Mouse (Mus musculus): ENCODE data around the gene Gm4871. TPM values are rescaled to one million over a fixed set of nuclear protein-coding genes. Genes with fewer than 3 reads are reported as not detected.

Gene Gm4871
- polyA plus RNA-seq, 1 experiment, result not detected

GRCm38 (mm10) chr5:145014278-145014677 is 18.3 kb downstream of the Gm4871 start:
- TF ChIP-seq POLR2A (IDR thresholded peaks at IDR 0.05; ENCODE audit: low read depth, low read length) (no peak), CTCF (IDR thresholded peaks at IDR 0.05; ENCODE audit: extremely low read depth, insufficient read depth, insufficient read length, insufficient replicate concordance) (no peak)
- no peaks in the 10 kb centered on the region for H3K27me3 ChIP-seq (ENCODE audit: control insufficient read depth, insufficient read depth, low read length)
- DNase-seq (ENCODE audit: low read depth in 1 of 2, low spot score in 2 of 2), result no peak
- 93% methylated on average over 1 of the region's 1 CpGs for WGBS
- H3K27ac ChIP-seq (ENCODE audit: insufficient read depth, low read length), result no peak overlapping the region
- H3K4me1 ChIP-seq (ENCODE audit: control insufficient read depth, insufficient read depth, insufficient read length), result no peaks in the 10 kb centered on the region
- no peaks in the 10 kb centered on the region for H3K36me3 ChIP-seq (ENCODE audit: control insufficient read depth, insufficient read depth, low read length)
- no peak overlapping the region for H3K4me3 ChIP-seq (ENCODE audit: extremely low read depth, insufficient read depth, insufficient read length)

- DNase-seq (ENCODE audit: low read depth in 1 of 2, low spot score in 2 of 2), result no peak
- H3K36me3 ChIP-seq (ENCODE audit: control insufficient read depth, insufficient read depth, low read length), result no peaks in the 10 kb centered on the region
- TF ChIP-seq POLR2A (IDR thresholded peaks at IDR 0.05; ENCODE audit: low read depth, low read length) (no peak), CTCF (IDR thresholded peaks at IDR 0.05; ENCODE audit: extremely low read depth, insufficient read depth, insufficient read length, insufficient replicate concordance) (no peak)
- H3K27ac ChIP-seq (ENCODE audit: insufficient read depth, low read length), result no peak overlapping the region
- no peaks in the 10 kb centered on the region for H3K4me1 ChIP-seq (ENCODE audit: control insufficient read depth, insufficient read depth, insufficient read length)
- no peaks in the 10 kb centered on the region for H3K27me3 ChIP-seq (ENCODE audit: control insufficient read depth, insufficient read depth, low read length)
- WGBS, result 90% methylated on average over 15 of the region's 15 CpGs
- no peak overlapping the region for H3K4me3 ChIP-seq (ENCODE audit: extremely low read depth, insufficient read depth, insufficient read length)
These were observed 23.5 kb downstream of the Gm4871 start for GRCm38 (mm10) chr5:145008878-145009659.

- no peak for TF ChIP-seq POLR2A (IDR thresholded peaks at IDR 0.05; ENCODE audit: low read depth, low read length)
- TF ChIP-seq CTCF (IDR thresholded peaks at IDR 0.05; ENCODE audit: extremely low read depth, insufficient read depth, insufficient read length, insufficient replicate concordance), result no peak
- no peak overlapping the region for H3K4me3 ChIP-seq (ENCODE audit: extremely low read depth, insufficient read depth, insufficient read length)
- no peaks in the 10 kb centered on the region for H3K36me3 ChIP-seq (ENCODE audit: control insufficient read depth, insufficient read depth, low read length)
- no peaks in the 10 kb centered on the region for H3K4me1 ChIP-seq (ENCODE audit: control insufficient read depth, insufficient read depth, insufficient read length)
- no peak for DNase-seq (ENCODE audit: low read depth in 1 of 2, low spot score in 2 of 2)
- H3K27me3 ChIP-seq (ENCODE audit: control insufficient read depth, insufficient read depth, low read length), result no peaks in the 10 kb centered on the region
- no peak overlapping the region for H3K27ac ChIP-seq (ENCODE audit: insufficient read depth, low read length)
- 68% methylated on average over 6 of the region's 6 CpGs for WGBS
These were observed 27.0 kb downstream of the Gm4871 start for GRCm38 (mm10) chr5:145005596-145005995.

- no peak for DNase-seq (ENCODE audit: low read depth in 1 of 2, low spot score in 2 of 2)
- 77% methylated on average over 9 of the region's 9 CpGs for WGBS
- no peak overlapping the region for H3K4me3 ChIP-seq (ENCODE audit: extremely low read depth, insufficient read depth, insufficient read length)
- no peaks in the 10 kb centered on the region for H3K27me3 ChIP-seq (ENCODE audit: control insufficient read depth, insufficient read depth, low read length)
- no peaks in the 10 kb centered on the region for H3K4me1 ChIP-seq (ENCODE audit: control insufficient read depth, insufficient read depth, insufficient read length)
- TF ChIP-seq CTCF (IDR thresholded peaks at IDR 0.05; ENCODE audit: extremely low read depth, insufficient read depth, insufficient read length, insufficient replicate concordance) (no peak), POLR2A (IDR thresholded peaks at IDR 0.05; ENCODE audit: low read depth, low read length) (no peak)
- H3K36me3 ChIP-seq (ENCODE audit: control insufficient read depth, insufficient read depth, low read length), result no peaks in the 10 kb centered on the region
- H3K27ac ChIP-seq (ENCODE audit: insufficient read depth, low read length), result no peak overlapping the region
These were observed 28.1 kb downstream of the Gm4871 start for GRCm38 (mm10) chr5:145004495-145004894.

GRCm38 (mm10) chr5:145003362-145003761 is 29.2 kb downstream of the Gm4871 start:
- no peak overlapping the region for H3K4me3 ChIP-seq (ENCODE audit: extremely low read depth, insufficient read depth, insufficient read length)
- no peak overlapping the region for H3K27ac ChIP-seq (ENCODE audit: insufficient read depth, low read length)
- no peak for DNase-seq (ENCODE audit: low read depth in 1 of 2, low spot score in 2 of 2)
- WGBS, result 61% methylated on average over 3 of the region's 3 CpGs
- H3K36me3 ChIP-seq (ENCODE audit: control insufficient read depth, insufficient read depth, low read length), result no peaks in the 10 kb centered on the region
- no peaks in the 10 kb centered on the region for H3K4me1 ChIP-seq (ENCODE audit: control insufficient read depth, insufficient read depth, insufficient read length)
- H3K27me3 ChIP-seq (ENCODE audit: control insufficient read depth, insufficient read depth, low read length), result no peaks in the 10 kb centered on the region
- TF ChIP-seq CTCF (IDR thresholded peaks at IDR 0.05; ENCODE audit: extremely low read depth, insufficient read depth, insufficient read length, insufficient replicate concordance), result no peak

- H3K4me3 ChIP-seq (ENCODE audit: extremely low read depth, insufficient read depth, insufficient read length), result no peak overlapping the region
- H3K27me3 ChIP-seq (ENCODE audit: control insufficient read depth, insufficient read depth, low read length), result no peaks in the 10 kb centered on the region
- no peaks in the 10 kb centered on the region for H3K4me1 ChIP-seq (ENCODE audit: control insufficient read depth, insufficient read depth, insufficient read length)
- no peak for DNase-seq (ENCODE audit: low read depth in 1 of 2, low spot score in 2 of 2)
- no peaks in the 10 kb centered on the region for H3K36me3 ChIP-seq (ENCODE audit: control insufficient read depth, insufficient read depth, low read length)
- H3K27ac ChIP-seq (ENCODE audit: insufficient read depth, low read length), result no peak overlapping the region
- TF ChIP-seq POLR2A (IDR thresholded peaks at IDR 0.05; ENCODE audit: low read depth, low read length), result no peak
- TF ChIP-seq CTCF (IDR thresholded peaks at IDR 0.05; ENCODE audit: extremely low read depth, insufficient read depth, insufficient read length, insufficient replicate concordance), result no peak
- WGBS, result 71% methylated on average over 2 of the region's 2 CpGs
These were observed 34.1 kb downstream of the Gm4871 start for GRCm38 (mm10) chr5:144998491-144998890.

- H3K27me3 ChIP-seq (ENCODE audit: control insufficient read depth, insufficient read depth, low read length), result no peaks in the 10 kb centered on the region
- H3K4me1 ChIP-seq (ENCODE audit: control insufficient read depth, insufficient read depth, insufficient read length), result no peaks in the 10 kb centered on the region
- H3K4me3 ChIP-seq (ENCODE audit: extremely low read depth, insufficient read depth, insufficient read length), result no peak overlapping the region
- no peak for TF ChIP-seq CTCF (IDR thresholded peaks at IDR 0.05; ENCODE audit: extremely low read depth, insufficient read depth, insufficient read length, insufficient replicate concordance)
- TF ChIP-seq POLR2A (IDR thresholded peaks at IDR 0.05; ENCODE audit: low read depth, low read length), result no peak
- no peak overlapping the region for H3K27ac ChIP-seq (ENCODE audit: insufficient read depth, low read length)
- 80% methylated on average over 5 of the region's 5 CpGs for WGBS
- no peaks in the 10 kb centered on the region for H3K36me3 ChIP-seq (ENCODE audit: control insufficient read depth, insufficient read depth, low read length)
- DNase-seq (ENCODE audit: low read depth in 1 of 2, low spot score in 2 of 2), result no peak
These were observed 42.1 kb downstream of the Gm4871 start for GRCm38 (mm10) chr5:144990481-144990880.

Data from spleen, adult 2 months (tissue).